Mouse (Mus musculus): Measurements from ENCODE around the gene Gm49721. TPM values are rescaled to one million over a fixed set of nuclear protein-coding genes. Genes with fewer than 3 reads are reported as not detected.

Gene Gm49721
- polyA plus RNA-seq, 2 experiments, result 0.11 to 0.39 TPM

Other genes with a start within 250 kb of the Gm49721 start
- 26.5 and 39.2 TPM in 2 replicates for gene Ezr, start 196.1 kb upstream of the Gm49721 start, polyA plus RNA-seq (2012; rRNA removed)
- gene Ezr, start 196.1 kb upstream of the Gm49721 start, polyA plus RNA-seq (2014; fragmentation: Nextera tagmentation; extraction: Ambion mirVana), result 67.2 and 71.3 TPM in 2 replicates
- gene Rsph3b, start 30.2 kb upstream of the Gm49721 start, polyA plus RNA-seq (2012; rRNA removed), result 18.4 and 21.0 TPM in 2 replicates
- gene Rsph3b, start 30.2 kb upstream of the Gm49721 start, polyA plus RNA-seq (2014; fragmentation: Nextera tagmentation; extraction: Ambion mirVana), result 42.5 and 44.0 TPM in 2 replicates
- 52.7 and 53.0 TPM in 2 replicates for gene Tagap1, start 17.7 kb upstream of the Gm49721 start, polyA plus RNA-seq (2012; rRNA removed)
- gene Tagap1, start 17.7 kb upstream of the Gm49721 start, polyA plus RNA-seq (2014; fragmentation: Nextera tagmentation; extraction: Ambion mirVana), result 52.3 and 59.7 TPM in 2 replicates
- gene Rnaset2b, start 8.3 kb upstream of the Gm49721 start, polyA plus RNA-seq (2012; rRNA removed), result 78.6 and 137 TPM in 2 replicates
- gene Rnaset2b, start 8.3 kb upstream of the Gm49721 start, polyA plus RNA-seq (2014; fragmentation: Nextera tagmentation; extraction: Ambion mirVana), result 169 and 189 TPM in 2 replicates
- not detected in 2 replicates for gene Gm1604a, start 46.7 kb downstream of the Gm49721 start, polyA plus RNA-seq (2012; rRNA removed)
- gene Gm1604a, start 46.7 kb downstream of the Gm49721 start, polyA plus RNA-seq (2014; fragmentation: Nextera tagmentation; extraction: Ambion mirVana), result not detected in 2 replicates
- gene Rps6ka2, start 191.2 kb downstream of the Gm49721 start, polyA plus RNA-seq (2012; rRNA removed), result 13.8 and 17.6 TPM in 2 replicates
- gene Rps6ka2, start 191.2 kb downstream of the Gm49721 start, polyA plus RNA-seq (2014; fragmentation: Nextera tagmentation; extraction: Ambion mirVana), result 12.1 and 12.8 TPM in 2 replicates

All from limb, embryonic 14.5 days (tissue).